Mouse (Mus musculus) olfactory bulb, adult 2 months (tissue): ENCODE results near the gene Neil3.

Experiments used
- CTCF ChIP-seq: fragments of 200-500 bp; IDR thresholded peaks from 2 replicates; pipeline ENCODE4 v1.5.1; 2012; ENCODE audit warnings: low read depth, mild to moderate bottlenecking, low read length, moderate library complexity; ENCODE audit not compliant: insufficient read depth
- POLR2A ChIP-seq: fragments of 200-500 bp; IDR thresholded peaks from 2 replicates; pipeline ENCODE4 v1.6.1; 2012; ENCODE audit warnings: mild to moderate bottlenecking, low read depth, low read length, moderate library complexity; ENCODE audit not compliant: insufficient read depth

GRCm38 (mm10) chr8:53566223-53566622 is 72.6 kb downstream of the Neil3 start:
- TF ChIP-seq CTCF, result no peak
- TF ChIP-seq POLR2A, result no peak
